Mouse (Mus musculus) gastrocnemius, adult 8-10 months (tissue): ENCODE data around the gene Tpk1. TPM values are rescaled to one million over a fixed set of nuclear protein-coding genes. Genes with fewer than 3 reads are reported as not detected.
"Not testable (repeated sequence)": the region's sequence is repeated elsewhere in the genome, so short reads cannot be mapped to it uniquely, and the experiment has no call there.

ENCODE experiments used
- DNase-seq, 2 experiments: peaks; one replicate each; pipeline ENCODE4 v3.0.0; 2022; ENCODE audit warnings: low spot score in 2 of 2
- total RNA-seq, 4 experiments: library from RNA; stranded (reverse); gene quantifications; 2 replicates each; pipeline ENCODE4 v1.2.4; 2022

Gene Tpk1
- total RNA-seq, 4 experiments from 2014 or later, result 0.70 to 1.7 (median 1.3) TPM

DNA sequence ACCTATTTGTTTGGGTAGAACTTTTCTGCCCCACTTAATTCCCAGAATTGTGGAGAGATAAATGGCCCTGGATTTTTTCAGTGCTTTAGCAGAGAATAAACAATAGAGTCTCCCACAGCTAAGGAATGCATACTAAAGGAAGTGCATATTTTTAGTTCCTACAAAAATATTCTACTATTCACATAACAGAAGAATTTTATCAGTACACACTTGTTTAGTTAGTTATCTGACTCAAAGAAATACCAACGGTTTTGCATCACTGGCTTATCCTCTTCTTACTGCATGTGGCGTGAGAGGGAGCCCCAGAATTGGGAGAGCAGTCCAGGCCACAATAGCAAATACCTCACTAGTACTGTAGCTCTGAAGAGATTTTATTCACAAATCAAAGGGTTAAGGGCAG is 141.1 kb downstream of the Tpk1 start:
- no peak for DNase-seq

DNA sequence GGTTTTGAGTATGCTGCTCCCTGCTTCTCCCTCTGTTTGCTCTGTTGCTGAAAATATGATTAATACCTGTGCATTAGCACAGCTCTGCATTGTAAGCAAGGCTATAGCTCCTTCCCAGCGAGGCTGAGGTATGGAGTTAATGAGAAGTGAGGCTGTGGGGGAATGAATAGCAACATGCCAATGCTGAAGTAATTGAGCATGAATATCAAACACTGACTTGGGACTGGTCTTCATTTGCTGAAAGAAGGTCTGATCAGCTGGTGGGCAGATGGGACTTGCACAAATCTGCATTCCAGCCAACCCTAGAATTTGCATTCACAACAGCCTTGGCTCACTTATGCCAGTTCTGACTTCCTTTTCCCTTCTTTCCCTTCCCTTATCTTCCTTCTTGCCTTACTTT is 144.0 kb downstream of the Tpk1 start:
- DNase-seq, result no peak

DNA sequence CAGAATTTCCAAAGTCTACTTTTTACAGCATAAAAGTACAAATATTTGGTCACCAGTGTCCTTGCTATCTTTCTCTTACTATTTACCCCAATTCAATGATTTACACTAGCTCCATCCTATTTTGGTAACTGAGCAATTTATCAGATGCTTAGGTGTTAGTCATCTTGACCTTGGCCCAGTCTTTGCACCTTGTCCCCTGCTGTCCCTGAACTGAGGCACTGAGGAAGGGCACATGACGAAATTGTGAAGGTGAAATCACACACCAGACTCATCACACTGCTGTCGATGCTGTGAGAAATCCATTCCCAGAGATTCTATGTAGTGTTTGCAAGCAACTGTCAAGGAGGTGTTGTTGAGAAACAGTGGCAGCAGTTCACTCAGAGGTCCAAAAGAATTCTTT is 145.9 kb downstream of the Tpk1 start:
- DNase-seq, result no peak

DNA sequence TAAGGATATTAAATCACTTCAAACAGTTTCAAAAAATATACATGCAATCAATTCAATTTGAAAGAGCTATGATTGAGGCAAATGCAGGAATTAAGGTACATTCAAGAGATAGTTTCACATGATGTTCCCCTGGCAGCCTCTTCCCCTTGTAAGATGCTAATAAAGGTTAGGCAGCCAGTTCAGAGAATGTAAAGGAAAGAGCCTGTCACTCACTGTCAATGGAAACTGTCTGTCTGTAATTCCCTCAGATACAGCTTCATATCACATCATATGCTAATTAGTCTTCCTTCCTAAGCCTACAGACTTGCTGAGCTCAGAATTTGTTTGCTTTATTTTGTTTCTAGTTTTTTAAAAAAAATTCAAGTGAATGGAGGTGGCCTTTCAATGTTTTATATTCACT is 147.7 kb downstream of the Tpk1 start:
- no peak for DNase-seq

DNA sequence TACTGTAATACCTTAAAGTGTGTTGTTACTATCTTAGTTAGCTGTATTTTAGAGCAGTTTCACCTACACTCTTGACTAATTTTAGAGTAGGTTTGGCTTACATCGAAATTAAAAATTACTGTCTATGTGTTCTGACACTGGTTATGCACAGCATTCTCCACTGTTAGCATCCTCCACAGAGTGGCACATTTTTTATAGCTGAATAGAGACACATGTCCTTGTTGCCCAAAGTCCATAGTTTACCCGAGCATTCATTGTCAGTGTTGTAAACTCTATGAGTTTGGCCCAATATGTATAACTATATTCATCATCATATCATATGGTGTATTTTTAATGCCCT is 148.8 kb downstream of the Tpk1 start:
- DNase-seq, result no peak

DNA sequence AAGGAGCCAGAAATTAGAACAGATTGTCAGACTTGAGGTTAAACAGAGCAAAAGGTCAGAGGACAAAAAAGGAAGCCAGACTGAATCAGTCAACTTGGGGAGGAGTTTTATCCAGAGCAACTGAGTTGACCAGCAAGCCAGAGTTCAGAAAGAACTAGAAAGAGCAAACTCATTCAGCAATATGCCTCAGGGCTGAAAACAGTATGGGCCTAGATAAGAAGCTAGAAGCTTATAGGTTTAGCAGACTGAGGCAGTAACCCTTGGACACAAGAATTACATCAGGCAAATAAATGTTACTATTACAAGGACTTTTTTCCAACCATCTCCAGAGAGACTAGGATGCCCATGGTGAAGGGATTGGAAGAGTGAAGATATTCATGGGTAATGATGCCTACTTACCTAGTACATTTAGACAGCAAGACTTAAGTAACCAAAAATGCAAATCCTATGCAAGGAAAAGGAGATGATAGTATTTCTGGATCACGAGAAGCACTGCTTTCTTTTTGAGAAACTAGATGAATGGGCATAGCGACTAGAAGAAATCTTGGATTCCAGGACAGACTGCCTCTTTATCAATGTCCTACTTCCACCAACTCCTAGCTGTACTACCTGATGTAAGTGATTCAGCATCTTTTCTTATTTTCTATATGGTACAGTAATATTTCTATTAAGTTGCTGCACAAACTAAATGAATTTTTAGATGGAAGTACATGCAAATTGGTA is 149.3 kb downstream of the Tpk1 start:
- no peak for DNase-seq

DNA sequence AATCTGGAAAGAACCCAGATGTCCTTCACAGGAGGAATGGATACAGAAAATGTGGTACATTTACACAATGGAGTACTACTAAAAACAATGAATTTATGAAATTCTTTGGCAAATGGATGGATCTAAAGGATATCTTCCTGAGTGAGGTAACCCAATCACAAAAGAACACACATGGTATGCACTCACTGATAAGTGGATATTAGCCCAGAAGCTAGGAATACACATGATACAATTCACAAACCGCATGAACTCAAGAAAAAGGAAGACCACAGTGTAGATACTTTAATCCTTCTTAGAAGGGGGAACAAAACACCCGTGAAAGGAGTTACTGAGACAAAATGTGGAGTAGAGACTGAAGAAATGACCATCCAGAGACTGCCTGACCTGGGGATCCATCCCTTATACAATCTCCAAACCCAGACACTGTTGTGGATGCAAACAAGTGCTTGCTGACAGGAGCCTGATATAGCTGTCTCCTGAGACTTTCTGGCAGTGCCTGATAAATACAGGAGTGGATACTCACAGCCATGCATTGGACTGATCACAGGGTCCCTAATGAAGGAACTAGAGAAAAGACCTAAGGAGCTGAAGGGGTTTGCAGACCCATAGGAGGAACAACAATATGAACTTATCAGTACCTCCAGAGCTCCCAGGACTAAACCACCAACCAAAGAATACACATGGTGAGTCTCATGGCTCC is 159.2 kb downstream of the Tpk1 start:
- DNase-seq, result not testable (repeated sequence)

DNA sequence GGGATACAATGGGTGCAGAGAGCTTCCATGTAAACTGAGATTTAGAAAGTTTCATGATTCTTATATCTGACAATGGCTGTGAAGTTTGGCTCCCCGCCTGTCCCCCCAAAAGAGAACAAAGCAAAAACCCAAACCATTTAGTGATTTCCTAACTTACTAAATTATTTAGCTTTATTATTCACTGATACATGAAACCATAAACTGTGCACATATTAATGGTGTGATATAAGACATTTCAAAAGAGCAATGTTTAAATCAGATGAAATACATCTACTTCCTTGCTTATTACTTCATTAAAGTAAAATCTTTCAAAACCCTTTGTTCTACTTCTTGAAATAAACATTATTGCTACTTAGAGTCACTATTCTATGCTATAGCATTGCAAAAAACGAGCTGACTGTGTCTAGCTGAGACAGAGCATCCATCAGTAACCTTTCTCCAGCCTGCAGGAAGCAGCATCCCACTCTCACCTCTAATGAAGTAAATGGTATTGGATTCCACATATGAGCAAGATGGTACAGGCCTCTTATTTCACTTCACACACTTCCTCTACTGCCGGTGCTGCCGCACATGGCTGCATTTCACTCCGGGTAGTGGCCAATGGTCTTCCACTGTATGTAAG is 161.4 kb downstream of the Tpk1 start:
- DNase-seq, result no peak

DNA sequence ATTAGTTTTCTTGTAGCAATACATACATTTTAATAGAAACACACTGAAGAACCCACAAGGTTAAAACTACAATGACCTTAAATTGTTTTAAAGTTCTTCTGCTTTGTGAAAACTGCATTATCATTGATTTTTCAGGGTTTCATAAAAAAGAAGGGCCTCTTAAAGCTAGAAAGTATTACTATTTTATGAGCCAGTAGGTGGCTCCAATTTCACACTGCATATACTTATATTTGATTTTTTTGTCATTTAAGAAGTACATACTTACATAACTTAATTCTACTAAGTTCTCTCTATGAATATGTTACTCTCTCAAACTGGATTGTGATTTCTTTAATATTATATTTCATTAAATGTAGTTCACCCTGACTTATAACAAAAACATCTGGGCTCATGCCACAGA is 173.7 kb downstream of the Tpk1 start:
- no peak for DNase-seq

DNA sequence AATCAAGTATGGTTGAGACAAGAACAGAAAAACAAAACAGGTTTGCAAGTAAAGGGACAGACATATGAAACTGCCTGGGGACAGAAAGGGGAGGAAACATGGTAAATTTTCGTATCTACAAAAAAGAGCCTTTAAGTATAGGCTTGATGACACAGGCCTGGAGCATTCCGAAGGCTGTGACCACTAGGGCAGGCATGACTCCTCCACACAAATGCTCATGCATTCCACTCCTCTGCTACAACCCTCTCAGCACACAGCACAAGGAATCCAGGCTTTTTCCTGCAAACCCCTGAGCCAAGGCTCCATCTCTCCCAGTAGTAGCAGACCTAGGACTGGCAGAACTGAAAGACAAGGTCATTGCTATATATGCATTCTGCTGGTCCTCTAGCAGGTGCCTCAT is 179.4 kb downstream of the Tpk1 start:
- no peak for DNase-seq

DNA sequence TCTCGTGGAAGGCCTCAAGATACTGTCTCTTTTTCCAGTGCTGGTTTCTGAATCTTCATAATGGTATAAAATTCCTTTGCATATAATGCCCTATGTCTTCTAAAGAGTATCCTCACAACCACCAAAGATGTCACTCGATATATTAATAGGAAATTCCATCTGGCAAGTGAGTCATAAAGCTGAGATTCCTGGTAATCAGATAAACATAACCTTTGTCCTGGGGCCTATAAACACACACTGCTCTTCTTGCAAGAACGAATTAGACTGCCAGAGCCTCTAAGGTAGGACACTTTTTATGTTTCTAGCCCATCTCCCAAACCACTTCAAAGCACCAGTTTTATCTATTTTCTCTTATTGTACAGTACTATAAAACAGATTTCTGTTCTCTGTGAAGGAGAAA is 185.4 kb downstream of the Tpk1 start:
- no peak for DNase-seq

DNA sequence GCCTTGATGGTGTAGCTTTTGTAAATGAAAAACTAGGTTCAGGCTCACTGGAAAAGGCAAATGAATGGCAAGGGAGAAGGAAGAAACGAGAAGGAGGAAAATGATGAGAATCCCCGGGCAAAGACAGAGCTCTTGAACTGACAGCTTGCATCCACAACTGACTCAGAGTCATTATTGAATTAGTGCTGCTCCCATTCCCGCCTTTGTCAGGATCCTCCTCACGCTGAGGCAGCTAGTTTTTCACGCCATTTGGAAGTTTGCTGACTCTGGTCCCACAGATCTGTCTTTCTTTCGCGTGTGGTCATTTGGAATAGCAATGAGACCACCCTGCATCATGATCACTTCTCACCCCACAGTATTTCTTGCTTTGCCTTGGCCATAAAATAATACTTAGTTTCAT is 187.3 kb downstream of the Tpk1 start:
- DNase-seq, result no peak

DNA sequence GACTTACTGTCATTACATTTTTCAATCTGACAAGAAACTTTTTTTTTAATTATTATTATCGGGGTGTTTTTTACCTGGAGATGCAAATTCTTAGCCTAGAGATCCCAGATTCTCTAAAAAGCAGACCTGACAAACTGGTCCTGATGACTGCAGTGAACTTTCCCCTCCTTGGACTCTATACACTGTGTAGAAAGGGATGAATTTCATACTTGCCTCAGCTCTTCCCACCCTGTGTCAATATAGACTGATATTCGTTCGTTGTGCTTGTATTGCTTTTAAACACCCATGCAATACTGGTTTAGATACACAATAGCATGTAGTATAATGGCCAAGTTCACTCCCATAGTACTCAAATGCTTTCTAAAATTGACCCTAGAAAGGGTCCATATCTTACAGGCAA is 189.7 kb downstream of the Tpk1 start:
- no peak for DNase-seq

DNA sequence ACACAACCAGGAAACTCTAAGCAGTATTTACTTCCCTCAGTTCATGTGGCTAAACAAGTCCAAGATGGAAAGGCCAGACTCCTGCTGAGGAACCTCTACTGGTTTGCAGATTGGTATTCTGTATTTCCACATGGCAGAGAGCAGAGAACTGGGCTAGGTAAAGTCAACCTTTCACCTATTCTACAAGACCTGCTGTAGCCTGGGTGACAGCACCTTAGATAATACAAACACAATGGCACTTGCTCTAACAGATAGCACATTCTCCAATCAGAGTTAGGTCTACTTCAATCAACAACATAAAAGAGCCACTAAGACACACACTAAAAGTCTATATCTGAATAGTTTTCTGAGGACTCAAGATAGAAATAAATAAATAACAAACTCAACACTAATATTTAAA is 190.2 kb downstream of the Tpk1 start:
- DNase-seq, result no peak

DNA sequence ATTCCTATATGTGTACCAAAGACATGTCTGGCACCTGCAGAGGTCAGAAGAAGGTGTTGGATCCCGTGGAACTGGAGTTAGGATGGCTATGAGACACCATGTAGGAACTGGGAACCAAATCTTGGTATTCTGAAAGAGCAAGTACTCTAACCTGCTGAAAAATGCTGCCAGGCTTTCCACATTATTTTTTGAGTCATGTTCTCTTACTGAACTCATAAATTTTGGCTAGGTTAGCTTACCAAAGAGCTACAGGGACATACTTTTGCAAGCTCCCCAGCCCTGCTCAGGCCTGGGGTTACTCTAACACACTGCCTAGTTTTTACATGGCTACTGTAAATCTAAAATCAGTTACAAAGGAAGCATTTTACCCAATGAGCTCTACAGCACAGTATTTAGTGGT is 194.5 kb downstream of the Tpk1 start:
- no peak for DNase-seq

DNA sequence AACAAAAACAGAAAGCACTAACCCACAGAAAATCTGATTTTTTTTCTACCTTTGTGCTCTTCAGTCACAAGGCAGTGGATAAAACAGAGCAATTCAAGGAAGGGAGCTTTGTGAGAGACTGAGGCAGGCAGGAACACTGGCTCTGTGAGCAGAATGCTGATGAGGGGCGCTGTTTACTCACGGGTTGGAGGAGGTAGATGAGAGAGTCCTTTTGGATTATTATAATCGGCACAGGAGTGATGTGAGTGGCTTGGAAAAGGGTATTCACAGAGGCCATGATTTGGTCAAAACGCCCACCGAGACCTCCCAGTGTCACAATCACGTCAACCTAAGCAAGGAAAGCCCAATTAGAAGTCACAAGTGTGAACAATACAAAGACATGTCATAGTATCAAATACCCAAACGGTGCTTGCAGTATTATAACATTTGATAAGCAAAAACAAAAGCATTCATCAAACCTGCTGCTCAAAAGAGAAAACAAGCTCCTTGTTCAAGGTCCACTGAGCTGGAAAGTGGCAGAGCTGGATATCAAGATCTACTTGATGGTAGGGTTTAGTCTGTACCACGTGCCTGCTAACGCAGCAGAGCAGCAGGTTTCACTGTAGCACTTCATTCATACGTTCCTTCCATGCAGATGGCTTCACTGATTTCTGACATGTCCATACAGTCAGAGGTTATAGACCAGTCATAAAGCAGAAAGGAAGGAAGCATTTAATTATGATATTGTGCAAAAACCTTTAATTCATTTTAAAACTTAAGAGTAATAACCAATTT is 197.1 kb downstream of the Tpk1 start:
- no peak for DNase-seq

DNA sequence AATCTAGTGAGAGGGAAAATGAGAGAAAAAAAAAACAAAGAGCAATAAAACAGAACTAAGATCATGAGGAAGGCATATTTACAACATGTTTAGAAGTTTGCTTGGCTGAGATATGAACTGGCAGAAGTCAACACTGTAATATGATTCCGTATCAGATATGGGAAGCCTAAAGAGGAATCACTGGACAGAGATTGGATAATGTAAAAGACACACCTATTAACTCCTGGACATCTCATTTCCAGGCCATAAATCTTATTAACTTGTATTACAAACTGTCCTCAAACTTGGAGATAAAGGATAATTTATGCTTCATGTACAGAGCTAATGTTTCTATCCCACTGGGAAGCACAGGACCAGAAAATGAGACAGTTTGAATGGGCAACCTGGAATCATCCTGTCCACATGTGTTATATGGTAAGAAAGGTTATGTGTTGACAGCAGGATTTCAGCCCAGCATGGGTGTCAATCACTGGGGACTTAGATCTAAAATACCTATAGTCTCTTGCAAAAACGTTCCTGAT is 203.2 kb downstream of the Tpk1 start:
- no peak for DNase-seq

DNA sequence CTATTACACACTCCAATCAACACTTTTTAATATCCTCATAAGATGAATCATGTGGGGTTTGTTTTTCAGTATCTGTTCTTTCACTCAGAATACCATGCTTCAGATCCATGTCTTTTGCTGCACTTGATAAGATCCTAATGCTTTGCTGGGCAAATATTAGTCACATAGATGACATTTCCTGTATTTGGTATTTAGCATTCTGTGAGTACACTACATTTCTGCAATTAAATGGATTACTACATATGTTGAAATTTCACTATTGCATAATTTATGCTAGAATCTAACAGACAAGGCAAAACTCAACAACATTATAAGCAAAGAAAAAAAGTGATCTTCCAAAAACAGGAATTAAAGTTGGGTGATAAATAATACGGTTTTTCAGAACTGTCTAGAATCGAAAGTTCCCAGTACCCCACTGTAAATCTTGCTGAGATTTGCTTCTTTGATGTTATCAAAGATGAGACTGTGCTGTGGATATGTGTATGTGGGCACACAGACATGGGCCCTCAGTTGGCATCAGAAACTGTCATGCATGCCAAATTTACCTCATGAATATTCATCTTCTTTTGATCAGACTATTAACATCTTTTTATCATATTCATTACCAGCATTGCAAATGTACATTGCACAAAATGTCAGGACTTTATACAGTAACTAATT is 203.8 kb downstream of the Tpk1 start:
- DNase-seq, result no peak

DNA sequence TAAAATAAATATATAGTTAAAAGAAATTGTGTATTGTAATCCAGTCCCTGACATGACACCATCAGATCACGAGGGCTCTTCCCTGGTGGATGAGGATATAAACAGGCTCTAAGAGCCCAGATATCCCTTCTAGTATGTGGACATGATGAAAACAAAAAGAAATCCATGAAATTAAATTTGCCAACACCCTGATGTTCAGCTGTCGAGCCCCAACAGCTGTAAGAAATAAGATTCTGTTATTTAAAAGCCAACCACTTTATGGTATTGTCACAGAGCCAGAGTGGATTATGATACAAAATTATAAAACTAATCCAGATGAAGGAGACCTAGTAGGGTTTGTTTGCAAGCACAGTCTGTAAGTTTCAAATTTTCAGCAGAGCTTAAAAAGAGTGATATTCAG is 207.0 kb downstream of the Tpk1 start:
- no peak for DNase-seq

DNA sequence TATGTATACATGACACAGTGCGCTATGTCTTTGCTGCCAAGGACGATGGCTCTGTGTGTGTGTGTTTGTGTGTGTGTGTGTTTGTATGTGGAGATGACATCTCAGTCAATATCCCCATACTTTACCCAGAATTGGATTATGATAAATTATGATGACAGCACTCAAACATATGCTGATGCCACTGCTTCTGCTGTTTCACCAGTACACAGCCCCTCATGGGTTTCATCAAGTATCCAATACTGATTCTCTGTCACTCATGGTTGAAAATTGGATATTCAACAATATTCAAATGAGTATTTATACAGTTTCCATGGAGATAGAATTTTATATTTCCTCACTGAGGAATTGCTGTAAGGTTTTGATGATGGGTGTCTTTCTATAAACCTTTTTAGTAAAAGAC is 208.1 kb downstream of the Tpk1 start:
- no peak for DNase-seq

DNA sequence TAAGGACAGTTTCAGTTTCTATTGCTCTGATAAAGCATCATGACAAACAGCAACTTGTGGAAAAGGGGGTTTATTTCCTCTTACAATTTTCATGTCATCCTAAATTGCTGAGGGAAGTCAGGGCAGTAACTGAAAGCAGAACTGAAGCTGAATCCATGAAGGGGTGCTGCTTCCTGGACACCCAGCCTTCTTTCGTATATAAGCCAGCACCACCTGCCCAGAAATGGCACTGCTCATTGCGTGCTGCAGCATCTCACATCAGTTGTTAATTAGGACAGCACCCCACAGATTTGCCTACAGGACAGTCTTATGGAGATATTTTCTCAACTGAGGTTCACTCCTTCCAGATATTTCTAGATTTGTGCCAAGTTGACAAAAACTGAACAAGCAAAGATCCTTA is 216.6 kb downstream of the Tpk1 start:
- DNase-seq, result no peak
